Mouse (Mus musculus) MEL-GATA-1-ER (cell line): ENCODE measurements around the gene ccdc198.
"Not testable (repeated sequence)": the region's sequence is repeated elsewhere in the genome, so short reads cannot be mapped to it uniquely, and the experiment has no call there.

ENCODE experiments used
- DNase-seq: peaks from one replicate; pipeline ENCODE4 v3.0.0-alpha.2; 2012; ENCODE audit warnings: low read depth; ENCODE audit errors: extremely low read depth

ccdc198 gene

DNA sequence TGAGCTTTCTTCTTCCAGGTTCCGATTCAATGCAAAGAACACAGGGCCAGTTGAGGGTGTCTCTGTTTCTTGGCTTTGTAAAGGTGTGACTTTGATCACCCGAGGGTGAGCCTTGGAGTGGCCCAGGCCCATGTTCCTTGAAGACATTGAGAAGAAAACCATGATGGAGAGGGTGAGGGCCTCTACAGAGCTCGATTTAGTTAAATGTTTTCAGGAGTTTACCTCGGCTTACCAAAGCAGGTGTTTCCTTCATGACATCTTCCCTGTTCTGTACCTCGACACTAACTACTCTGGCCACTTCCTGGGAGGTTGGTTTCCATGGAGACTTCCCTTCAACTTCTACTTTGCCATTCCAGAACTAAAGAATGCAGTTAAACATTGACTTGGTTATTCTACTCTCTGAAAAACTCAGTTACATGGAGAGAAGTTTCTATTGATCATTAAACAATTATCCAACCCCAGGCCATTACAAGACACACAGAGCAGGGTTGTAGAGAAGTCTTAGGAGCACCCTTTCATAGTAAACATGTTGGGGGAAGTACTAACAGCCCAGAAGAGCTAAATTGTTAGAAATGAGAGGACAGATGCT, at the start of gene ccdc198:
Gene ccdc198 (minus strand): TSS at position 349 of the 589 bp plus-strand sequence.
- DNase-seq, result no peak

DNA sequence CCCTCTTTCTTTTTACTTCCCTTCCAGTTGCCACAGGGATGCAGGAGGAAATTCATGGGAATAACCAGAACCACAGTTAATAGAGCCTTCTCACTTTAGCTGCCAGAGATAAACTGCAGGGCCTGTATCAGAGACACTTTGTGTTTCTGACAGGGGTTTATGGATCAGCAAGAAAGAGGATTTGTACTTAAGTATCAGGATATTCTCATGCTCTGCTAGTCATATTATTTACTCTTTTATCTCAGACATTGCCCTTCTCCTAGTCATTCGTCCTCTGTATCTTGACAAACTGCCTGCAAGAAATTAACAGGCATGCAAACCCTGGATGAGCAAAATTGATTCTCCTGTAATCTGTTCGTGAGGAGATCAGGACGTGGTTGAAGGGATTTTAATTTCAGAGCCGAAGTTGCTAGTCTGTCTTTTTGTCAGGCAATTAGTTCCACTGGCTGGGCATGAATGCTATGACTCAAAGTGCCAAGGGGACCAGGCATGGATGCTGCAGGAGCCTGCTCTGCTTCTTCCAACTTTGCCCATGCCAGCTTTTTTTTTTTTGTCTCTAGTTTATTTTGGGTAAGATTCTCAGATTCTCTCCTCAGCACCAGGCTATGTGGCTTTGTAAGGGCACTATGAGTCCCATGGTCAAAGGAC, 48.7 kb upstream of the ccdc198 start:
- no peak for DNase-seq

DNA sequence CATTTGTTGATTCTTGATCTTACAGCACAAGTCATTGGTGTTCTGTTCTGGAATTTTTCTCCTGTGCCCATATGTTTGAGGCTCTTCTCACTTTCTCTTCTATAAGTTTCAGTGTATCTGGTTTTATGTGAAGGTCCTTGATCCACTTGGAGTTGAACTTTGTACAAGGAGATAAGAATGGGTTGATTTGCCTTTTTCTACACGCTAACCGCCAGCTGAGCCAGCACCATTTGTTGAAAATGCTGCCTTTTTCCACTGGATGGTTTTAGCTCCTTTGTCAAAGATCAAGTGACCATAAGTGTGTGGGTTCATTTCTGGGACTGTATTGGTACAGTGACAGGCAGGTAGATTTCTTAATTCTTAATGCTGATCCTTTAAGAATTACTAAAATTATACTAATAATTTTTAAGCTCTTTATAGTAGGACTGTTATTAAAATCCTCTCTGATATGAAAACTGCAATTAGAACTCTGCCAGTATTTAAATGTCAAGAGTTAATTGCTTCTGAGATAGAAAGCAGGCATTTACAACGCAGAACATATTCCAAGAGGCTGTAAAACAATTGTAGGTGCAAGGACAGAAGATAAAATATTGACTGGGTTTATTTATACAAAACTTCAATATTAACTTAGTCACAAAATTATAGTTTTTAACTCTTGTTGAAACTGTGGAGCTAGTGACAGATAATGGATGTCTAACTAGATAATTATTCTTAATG, 44.9 kb upstream of the ccdc198 start:
- DNase-seq, result no peak

DNA sequence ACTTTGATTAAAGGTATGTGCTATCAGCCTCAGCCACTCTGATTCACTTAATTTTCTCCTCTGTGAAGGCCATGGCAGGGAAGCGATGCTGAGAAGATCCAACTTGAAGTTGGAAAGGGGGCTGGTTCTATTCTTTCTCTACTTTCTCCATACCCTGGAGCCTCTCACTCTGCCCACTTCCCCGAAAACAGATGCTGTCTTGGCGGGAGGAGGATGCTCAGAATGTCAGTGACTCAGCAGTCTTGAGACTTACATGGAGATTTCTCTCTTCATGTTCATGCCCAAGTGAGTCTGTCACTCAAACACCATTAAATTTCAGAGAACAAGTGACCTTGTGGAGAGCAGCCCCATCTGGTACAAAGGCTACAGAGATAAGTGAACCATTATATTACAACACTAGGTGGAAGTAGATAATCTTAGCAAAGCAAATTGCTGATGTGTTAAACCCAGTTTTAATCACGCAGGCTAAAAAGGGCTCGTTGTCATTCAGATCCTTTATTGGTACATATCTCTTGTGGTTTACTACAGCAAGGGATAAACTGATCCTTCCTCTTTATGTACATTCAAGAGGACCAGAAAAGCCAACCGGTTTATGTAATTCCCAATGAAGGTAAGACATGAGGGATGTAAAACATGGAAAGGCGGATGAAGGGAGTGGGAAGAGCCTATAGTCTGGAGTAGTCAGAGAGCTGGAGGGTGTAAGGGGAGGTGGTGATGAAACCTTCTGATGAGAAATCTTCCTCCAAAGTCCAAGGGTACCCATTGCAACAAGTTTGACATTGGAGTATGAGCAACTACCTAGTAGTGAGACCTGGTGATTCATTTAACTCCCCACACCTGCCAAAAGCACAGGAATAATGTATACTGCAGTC, 38.7 kb upstream of the ccdc198 start:
- DNase-seq, result no peak

DNA sequence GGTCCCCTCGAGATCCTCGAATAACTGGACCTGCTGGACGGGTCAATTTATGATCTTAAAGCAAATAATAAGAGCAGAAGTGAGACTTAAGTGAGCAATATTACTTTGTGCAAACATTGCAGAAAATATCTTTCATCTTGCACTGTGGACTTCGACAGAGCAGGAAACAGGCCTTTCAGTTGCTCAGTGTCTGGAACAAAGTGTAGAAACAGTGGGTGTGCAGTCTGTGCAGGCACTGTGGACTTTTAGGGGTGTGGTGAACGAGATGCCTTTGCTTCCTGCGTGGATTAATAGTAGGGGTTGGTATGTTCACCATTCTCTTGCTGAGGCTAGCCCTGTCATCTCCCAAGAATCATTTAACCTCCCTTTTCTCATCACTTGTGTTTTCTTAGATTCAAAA, 33.6 kb upstream of the ccdc198 start:
- no peak for DNase-seq

DNA sequence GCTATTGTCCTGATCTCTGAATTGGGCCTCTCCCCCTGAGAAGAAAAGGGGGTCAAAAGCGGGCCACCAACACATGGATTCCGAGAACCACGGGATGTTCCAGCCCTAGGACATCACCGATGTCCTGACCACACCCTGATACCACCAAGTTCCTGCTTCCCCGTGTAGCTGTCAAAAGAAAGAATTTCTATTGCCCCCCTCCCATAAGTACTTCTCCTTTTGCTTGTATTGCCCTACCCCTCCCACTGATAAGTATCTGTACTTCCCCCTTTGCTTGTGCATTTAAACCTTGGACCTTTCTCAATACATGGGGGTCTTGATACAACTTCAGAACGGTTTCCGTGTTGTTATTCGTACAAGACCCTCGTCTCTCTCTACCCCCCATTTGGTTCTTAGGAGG, 33.2 kb upstream of the ccdc198 start:
- DNase-seq, result not testable (repeated sequence)

DNA sequence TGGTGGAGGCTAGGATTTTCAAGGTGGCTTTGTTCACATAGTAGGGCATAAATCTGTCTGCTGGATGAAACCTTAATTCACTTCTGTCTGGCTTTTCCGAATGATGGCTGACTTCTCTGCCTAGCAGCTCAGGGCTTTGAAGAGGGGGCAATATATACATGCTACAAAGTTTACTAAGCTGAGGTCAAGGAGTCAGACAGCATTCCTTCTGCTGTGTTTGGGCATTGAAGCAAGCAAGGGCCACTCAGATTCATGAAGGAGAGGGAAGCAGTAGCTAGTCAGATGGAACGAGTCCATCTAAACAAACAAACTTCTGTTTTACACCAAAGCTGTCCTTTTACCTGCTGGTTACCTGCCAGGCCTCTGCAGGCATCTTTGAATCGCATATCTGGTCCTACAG, 32.4 kb upstream of the ccdc198 start:
- DNase-seq, result no peak

DNA sequence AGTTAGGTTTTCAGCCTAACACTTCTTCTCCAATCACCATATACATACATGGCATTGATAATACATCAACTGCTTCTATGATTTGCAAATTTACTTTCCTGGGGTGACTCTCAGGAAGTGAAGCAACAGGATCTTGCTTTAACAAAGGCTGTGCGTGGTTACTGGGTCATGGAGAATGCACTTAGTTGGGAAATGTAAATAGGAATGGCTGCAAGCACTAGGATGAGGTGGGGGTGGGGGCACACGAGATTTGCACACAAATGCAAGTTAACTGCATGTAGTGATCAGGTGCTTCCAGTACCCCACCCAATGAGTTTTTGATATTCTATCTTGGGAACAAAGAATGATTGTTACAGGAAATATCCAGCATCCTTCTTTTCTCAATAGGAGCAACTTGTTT, 30.1 kb upstream of the ccdc198 start:
- no peak for DNase-seq

DNA sequence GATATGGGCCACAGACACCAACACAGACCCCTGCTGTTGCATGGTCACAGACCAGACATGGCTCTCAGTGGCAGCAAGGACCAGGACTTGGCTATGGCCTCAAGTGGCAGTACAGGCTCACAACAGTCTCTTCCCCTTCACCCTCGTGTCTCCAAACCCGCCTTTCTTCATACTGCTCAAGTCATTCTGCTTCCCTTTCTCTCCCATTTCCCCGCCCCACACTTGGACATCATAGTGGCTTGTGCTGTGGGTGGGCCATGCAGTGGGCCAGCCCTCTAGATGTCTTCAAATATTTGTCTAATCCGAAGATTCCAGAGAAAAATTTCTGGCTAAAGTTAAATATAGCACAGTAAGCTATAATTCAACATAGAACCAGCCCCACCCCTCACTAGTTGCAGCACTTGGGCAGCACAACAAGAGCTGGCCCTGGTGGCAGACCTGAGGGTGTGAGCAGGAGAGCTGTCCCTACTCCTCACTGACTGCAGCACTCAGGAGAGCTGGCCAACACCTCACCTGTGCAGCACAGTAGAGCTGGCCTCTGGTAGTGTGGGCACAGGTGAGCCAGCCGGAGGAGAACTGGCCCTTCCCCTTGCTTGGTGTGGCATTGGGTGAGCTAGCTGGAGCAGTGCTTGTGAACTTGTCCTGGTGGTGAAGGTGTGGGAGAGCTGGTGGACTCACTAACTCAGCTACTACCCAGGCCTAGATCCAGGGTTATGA, 20.2 kb upstream of the ccdc198 start:
- no peak for DNase-seq

DNA sequence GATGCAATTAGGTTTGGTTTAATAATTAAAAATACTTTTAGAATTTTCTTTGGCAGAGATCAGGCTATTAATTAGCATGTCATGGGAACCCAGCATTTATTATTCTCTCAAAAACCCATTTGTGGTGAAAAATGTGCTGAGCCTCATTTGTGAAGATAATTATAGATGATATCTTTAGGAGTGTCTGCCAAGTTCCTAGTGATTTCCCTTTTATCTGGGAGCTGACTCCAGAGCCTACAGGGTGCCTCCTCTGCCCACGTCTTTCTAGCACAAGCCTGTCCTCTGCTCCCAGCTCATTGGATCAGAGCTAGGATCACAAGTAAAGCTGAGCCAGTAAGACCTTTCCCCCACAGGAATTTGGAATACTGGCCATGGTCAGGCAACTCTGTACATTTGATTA, 3.8 kb downstream of the ccdc198 start:
- DNase-seq, result no peak

DNA sequence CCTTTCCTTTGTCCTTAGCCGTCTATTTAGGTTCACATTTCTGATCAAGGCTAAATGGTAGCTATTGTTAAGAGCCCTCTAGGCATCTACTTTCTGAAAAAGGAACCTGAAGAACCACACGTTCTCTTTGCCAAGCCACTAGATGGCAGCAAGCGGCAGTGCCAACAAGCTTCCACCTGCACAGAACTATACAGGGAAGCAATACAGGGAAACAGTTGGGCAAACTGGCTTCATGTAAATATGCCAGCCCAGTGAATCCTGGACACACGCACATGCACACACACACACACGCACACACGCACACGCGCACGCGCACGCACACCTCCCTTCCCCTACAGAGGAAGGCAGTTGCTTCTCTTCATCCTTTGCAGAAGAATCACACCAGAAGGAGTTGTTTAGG, 7.1 kb downstream of the ccdc198 start:
- peak; percentile 9 for DNase-seq

DNA sequence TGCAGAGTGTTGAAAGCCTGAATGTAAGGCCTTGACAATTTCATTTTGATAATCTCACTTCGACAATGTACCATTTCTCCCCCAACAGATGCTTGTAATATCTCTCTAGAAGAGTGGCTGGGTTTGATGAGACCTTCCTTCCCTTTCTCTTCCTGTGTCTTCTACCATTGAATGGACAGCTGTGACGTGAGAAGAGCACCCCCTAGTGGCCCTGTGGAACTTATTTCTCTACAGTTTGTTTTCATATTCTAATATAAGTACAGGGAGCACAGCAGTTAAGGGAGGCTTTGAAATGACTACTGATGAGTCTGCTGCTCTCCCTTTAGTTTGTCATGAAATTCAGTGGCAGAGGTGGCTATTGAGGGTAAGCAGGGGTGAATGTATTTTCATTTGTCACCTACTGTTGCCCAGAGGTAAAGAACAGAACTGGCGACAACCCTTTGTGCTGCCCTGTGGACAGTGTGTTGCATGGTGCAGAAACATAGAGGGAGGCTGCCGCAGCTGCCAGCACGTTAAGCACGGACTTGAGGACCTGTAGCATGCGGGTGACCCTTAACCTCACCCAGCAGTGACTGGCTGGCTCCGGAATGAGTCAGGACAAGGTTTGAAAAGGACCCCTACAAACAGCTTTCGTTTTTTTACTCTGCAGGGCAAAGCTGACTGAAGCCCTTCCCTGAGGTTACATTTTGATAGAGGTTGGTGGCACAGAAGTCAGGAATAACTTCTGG, 10.3 kb downstream of the ccdc198 start:
- DNase-seq, result peak; percentile 60

DNA sequence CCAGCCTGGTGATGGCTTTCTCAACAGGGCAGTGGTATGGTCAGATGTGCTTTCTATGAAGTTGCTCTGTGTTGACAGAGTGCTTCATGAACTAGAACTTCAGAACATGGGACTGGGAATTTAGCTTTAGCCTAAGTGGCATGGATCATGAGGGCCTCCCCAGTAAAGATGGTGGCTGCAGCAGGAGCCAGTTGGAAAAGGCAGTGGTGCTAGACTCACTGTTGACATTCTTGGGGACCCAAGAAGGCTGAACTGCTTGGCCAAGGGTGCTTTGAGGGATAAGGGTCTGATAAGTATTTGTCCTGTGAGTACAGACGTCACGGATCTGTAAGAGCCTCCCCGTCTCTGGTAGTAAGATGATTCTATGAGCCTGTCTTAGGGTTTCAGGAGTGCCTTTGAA, 13.4 kb downstream of the ccdc198 start:
- no peak for DNase-seq

DNA sequence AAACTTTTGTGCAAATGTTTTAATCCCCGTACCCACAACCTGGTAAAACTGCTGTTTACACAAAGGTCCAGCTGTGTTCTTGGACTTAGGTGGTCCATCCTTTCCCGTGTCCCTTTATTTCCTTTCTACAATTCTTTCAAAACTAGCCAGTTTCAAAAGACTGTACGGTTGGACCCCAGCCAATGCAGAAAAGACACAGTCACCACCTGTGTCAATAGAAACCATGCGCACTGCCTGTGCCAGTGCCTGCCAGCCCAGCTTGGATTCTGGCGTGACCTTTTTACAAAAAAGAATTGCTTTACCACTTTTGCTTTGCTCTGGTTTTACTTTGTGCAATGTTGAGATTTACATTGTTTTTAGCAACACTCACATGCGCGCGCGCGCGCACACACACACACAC, 18.3 kb downstream of the ccdc198 start:
- DNase-seq, result no peak

DNA sequence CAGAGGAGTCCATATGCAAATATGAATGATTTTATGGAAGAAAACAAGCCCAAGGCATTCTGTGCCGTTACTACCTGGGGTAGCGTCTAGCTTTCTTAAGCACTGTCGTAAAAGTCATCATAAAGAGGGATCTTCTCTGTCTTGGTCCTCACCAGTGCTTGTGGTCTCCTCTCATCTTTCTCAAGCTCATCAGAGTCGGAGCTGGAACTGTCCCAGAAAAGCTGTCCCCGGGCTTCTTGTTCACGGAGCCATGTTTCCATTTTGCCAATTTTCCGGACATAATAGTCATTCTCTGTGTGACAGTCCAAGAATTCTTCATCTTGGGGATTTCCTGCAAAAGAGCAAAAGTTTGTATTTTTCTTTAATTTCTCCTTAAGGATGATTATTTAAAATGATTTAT, 18.8 kb downstream of the ccdc198 start:
- DNase-seq, result no peak

DNA sequence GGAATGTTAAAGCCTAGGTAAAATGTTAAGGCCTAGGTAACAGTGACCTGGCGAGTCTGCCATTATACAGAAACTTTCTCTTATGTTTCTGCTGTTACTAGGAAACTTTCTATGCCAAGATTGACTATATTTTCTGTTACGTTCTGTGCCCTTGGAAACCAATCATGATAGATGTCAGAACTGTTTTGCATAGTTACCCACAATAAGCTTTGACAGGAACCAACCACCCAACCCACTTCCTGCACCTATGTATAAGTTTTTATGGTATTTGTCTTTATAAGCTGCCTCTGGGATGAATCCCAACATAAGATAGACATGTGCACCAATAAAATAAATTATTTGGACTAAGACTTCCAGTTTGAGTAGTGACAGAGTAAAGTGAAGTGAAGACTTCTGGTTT, 23.5 kb downstream of the ccdc198 start:
- no peak for DNase-seq

DNA sequence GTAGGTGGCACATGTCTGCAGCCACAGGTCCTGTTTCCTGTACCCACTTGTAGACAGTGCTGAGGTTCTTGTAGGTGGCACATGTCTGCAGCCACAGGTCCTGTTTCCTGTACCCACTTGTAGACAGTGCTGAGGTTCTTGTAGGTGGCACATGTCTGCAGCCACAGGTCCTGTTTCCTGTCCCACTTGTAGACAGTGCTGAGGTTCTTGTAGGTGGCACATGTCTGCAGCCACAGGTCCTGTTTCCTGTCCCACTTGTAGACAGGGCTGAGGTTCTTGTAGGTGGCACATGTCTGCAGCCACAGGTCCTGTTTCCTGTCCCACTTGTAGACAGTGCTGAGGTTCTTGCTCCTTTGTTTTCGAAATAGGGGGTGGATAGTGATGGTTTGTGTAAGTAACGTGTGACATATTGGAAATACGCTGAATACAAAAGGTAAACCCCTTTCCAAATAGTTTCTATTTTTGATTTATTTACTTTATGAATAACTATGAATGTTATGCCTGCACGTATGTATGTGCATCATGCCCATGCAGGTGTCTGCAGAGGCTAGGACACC, 25.7 kb downstream of the ccdc198 start:
- not testable (repeated sequence) for DNase-seq

DNA sequence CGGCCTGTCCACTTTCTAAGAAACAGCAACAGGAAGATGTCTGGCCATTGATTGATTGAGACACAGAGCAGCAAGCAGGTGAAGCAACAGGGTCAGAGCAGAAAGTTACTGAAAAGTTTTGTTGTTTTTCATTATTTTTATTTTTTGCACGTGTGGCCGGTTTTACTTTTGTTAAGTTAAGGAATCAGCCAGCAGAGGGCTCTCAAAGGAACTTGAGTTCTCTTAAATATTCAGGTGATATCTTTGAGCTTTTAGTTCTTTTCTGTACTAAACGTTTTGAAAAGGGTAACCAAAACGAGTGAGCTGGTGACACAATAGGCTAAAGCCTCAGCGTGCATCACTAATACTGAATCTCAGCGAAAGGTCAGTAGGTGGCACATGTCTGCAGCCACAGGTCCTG, 26.6 kb downstream of the ccdc198 start:
- DNase-seq, result no peak

DNA sequence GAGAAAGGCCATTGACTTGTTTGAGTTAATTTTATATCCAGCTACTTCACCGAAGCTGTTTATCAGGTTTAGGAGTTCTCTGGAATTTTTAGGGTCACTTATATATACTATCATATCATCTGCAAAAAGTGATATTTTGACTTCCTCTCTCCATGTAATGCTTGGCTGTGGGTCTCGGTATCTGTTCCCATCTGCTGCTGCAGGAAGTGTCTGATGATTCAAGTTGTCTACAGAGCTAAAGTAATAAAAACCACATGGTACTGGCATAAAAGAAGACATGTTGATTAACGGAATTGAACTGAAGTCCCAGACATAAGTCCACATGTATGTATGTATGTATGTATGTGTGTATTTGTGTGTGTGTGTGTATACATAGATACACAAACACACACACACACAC, 35.1 kb downstream of the ccdc198 start:
- DNase-seq, result peak; percentile 7

DNA sequence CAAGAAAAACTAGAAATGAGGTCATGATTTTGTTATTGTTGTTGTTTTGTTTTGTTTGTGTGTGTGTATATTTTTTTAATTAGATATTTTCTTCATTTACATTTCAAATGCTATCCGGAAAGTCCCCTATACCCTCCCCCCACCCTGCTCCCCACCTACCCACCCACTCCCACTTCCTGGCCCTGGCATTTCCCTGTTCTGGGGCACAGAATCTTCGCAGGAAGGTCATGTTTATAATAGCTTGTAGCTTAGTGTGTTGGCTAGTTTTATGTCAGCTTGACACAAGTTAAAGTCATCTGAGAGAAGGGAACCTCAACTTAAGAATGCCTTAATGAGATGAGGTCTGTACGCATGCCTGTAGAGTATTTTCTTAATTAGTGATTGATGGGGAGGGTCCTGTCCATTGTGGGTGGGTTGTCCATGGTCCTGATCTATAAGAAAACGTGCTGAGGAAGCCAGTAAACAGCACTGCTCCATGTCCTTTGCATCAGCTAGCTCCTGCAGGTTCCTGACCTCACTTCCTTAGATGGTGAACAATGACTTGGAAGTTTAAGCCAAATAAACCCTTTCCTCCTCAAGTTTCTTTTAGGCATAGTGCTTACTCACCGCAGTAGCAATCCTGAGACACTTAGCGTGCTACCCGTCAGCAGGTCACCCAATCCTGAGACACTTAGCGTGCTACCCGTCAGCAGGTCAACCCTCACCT, 44.0 kb downstream of the ccdc198 start:
- DNase-seq, result no peak
